Mouse (Mus musculus) cerebellum, adult 8-10 months (tissue): Measurements from ENCODE around the gene Rnls.

ENCODE experiments used
- DNase-seq: peaks from one replicate; pipeline ENCODE4 v3.0.0; 2022

The Rnls gene

DNA sequence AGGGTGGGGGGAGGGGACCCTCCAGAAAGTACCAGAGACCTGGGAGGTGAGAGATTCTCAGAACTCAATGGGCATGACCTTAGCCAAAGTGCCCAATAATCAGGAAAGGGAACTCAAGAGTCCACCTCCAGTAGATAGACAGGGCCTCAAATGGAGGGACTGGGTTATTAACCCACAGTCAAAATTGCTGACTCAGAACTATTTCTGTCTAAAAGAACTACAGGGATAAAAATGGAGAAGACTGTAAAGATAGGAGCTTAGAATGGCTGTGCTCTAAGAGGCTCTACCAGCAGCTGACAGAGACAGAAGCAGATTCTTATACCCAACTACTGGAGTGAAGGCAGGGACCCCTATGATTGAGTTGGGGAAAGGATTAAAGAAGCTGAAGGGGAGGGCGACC lies 132.9 kb downstream of the Rnls start:
- DNase-seq = no peak

DNA sequence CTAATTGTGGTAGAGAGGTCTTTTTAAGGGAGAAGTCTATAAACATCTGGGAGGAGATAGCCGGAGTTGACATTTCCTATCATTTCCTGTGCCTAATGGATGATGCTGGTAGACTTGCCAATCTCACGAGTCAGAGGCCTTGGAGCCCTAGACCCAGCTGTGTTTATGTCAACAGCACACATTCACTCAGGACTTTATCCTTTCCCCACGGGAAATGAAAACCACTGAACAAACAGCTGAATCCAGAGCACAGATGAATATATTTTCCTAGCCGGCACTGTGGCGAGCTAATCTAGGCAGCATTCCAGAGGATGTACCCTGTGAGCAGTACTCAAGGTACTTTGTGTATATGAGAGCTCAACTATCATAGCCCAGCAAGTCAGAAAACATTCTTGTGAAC lies 138.2 kb downstream of the Rnls start:
- no peak for DNase-seq

DNA sequence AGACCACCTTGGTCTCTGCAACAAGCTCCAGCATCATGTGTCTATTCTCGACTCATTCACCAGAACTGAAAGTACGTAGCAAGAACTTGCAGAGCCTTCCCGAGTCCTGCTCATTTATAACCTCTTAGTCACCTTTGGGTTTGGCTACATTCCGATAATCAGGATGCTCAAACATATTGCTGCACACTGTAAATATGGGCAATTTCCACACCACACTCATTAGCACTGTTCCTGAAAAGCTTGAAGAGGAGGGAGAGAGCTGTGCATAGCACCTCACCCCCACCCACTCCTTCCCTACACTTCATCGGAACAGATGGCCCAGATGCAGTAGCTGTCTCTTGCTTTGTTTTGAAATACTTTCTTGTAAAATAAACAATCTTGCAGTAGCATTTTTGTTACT lies 139.9 kb downstream of the Rnls start:
- no peak for DNase-seq

DNA sequence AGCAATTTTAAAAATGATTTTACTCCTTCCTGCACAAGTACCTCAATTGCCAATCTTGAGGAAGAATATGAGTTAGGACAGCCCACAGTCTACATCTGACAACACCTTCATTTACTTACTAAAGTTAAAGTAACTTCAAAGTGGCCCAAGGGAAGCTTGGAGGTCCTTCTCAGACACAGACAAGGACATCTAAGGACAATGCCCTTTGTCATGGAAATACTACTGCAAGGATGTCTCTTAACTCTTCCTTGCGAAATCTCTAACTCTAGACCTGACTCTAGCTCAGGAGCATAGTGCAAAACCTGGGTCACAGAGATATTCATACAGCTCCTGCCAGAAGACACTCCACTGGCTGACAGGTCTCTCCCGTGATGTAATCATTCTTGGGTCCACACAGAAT lies 147.9 kb downstream of the Rnls start:
- no peak for DNase-seq

DNA sequence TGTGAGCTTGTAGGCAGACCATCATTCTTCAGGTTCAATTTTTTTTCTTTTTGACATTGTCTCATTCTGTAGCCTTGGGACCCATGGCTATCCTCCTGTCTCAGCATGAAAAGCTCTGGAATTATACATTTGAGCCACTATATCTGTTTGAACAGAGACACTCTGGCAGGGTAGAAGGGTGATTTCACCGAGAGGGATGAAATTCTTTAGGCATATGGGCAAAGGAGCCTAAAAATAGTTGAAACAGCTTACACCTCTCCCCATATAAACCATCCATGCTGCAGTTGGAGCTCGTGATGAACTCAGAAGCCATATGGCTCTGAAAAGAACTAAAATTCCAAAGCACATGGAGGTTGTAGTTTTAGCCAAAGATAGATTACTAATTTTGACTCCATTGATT lies 151.7 kb downstream of the Rnls start:
- no peak for DNase-seq

DNA sequence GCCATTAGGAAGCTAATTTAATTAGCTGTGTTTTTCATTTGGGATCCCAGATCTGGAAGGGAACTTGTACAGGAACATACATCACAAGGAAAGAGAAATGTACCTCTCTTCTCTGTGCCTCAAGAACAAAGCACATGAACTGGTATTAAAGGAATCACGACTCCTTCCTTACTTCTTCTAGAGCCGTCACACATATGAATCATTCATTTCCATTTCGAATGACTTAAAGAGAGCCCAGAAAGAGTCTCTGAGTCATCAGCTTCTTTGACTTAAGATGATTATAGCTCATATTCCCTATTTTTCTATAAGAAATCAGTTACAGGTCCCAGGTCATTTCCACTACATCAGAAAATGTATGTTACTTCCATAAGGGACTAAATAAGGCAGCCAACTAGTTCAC lies 159.2 kb downstream of the Rnls start:
- no peak for DNase-seq

DNA sequence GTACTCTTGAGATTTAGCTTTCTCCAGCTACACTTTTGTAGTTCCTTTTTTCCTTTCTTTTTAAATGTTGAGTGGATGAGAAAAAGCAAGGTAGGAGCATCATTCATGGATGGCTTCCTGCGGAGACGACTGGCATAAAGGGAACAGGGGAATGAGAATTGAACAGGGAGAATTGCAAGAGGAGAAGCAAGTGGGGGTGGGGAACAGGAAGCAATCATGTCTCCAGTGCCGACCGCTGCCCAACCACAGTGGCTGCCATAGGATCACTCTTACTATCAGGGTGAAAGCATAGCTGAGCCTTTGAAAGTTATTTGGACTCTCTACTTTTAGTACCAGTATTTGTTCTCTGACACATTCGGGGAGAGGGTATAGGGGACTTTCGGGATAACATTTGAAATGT lies 160.8 kb downstream of the Rnls start:
- DNase-seq = no peak

DNA sequence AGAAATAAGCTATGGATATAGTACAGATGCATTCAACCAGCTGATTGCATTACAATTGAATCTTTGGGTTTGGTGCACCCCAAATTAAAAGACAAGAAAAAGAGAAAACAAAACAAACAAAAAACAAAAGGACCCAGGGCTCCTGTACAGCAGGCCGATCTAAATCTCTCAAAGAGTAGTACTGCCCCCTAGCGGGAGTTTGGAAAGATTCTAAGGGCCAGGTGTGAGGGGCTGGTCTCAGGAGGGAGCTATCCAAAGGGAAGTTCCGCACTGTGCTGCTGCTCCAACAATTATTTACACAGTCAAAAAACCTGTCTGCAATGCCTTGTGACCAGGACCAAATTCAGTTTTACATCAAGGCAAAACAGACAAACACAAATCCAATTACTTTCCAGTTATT lies 165.1 kb downstream of the Rnls start:
- peak; percentile 76 for DNase-seq

DNA sequence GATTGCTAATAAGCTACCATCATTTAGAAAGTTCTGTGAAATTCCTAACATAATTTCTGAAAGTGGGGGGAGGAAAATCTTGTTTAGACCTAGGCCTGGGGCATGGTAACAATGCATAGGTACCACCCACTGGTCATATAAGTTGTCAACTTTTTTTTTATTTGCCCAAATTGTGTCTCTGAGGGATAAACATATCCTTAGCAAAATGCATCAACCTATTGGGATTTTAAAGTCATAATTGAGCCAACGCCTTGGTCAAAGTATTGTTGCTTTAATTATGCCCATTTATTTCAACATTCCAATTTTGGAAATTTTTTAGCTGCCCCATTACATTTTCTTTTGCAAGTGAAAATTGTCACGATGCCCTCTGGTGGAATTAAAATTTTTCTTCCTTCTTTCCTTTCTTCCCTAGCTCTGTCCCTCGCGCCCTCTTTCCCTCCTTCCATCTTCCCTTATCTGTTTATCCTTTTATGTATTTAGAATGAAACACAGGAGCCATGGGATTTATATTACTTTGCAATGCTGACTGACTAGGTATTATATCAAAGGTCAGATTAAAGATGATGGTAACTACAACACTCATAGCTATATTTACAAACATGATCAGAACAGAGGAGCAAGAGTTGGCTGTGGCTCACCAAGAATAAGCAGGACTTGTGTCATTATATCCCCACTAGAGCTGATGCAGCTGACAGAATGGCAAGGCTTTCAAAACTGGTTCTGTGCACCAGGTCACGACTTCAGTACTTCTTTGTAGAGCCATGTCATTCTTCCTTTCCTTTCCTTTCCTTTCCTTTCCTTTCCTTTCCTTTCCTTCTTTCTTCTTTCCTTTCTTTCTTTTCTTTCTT lies 166.0 kb downstream of the Rnls start:
- peak; percentile 9 for DNase-seq

DNA sequence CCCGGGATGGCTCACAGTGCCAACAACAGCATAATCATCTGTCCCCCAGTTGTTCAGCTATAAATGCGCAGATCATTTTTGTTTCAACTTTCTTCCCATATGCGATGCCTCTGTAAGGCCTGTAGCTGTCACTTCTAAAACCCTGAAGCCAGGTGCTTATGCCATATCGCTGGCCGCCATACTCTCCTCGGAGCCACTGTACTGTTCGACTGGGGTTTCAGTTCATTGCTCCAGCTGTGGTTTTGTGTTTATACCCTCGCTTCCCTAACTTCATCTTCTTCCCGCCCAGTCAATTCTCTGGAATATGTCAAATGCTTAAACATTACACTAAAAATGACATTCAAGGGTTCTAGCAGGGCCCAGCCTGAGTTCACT lies 167.1 kb downstream of the Rnls start:
- no peak for DNase-seq

DNA sequence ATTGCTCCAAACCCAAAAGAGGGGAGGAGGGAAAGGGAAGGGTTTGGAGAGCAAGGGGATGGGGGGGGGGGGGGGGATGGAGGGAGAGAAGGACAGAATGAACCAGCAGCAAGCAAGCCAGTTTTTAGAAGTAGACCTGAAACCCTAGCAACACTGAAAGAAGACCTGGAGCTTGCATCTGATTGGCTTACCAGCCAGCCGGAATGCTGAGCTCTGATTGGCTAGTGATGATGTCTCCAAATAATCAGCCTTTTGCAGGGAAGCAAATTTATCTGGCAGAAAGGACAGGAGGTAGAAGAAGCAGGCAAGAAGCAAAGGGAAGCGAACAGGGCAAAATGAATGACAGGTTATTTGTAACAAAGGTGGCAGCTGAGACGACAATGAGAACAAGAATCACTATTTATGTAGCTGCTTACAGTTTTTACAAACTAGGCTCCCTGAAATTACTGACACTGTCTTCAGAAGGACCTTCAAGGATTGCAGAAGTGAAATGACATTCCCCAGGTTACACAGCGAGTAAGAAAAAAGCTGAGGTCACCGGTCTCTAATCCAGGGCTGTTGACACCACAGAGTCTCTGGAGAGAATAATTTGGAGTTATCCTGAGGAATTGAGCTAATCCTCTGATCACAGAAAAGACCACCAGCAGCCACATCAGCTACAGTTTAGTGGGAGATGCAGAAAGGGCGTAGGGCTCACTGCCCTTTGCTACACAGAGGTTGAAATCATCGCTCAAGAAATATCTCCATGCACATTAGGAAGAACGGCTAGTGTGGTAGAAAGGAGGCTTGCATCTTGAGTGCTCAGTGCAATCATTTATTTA lies 167.7 kb downstream of the Rnls start:
- peak; percentile 74 for DNase-seq

DNA sequence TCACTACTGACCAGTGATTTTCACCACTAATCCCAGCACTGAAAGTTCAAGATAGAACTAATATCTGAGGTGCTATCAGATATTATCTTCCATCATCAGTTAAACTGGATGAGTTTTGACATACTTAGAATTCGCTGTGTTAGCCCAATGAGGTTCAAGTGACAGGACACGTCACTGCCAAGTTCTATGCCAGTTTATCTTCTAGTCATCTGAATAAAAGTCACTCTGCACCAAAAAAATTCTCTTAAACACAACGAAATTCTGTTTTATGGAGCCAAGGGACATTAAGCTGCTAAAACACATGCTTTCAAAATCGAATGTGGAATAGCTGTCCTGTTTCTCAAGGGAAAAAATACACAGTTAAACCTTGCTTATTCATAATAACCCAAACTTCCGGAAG lies 168.3 kb downstream of the Rnls start:
- no peak for DNase-seq

DNA sequence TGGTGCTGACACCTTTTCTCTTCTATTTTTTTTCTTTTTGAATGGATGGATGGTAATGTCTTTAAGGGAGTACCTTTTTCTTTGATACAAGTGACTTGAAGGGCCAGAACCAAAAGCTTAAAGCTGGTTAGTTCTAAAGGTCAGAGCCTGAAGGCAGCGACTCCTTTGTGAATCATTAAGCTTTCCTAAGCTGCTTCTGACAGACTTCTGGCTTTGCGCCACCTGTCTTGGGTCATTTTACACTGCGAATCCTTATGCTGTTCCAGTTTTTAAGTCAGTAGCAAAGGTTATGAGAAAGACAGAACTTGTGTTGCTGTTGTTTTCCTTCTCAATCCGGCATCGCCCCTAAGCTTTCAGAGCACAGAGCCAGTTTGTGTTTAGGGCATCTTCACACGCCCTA lies 168.8 kb downstream of the Rnls start:
- peak; percentile 11 for DNase-seq

DNA sequence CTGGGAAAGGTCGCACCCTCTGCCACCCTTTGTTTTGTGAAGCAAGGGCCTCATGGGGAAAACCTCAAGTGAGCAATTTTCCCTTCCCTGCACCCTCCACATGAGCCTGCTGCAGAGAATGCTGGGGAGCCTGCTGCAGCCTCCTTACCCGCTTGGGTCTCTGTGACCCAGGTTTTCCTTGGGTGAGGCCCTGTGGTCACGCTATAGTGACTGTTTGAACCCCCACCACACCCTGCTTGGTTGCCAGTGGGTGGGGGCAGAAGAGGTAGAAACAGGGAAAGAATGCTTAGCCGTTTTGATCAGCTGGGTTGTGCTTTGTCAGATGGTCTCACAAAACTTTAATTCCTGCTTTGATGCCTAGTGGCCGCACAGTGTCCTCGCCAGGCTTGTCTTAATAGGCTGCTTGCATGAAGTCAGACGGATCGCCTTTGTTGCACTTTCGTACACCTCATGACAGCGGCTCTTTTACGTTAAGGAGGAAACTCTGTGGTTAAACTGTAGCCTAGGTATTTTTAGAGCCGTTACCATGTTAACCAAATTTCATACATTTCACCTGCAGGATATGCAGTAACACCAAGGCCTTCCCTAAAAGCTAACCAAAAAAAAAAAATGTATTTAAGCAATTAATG lies 169.4 kb downstream of the Rnls start:
- DNase-seq = no peak

DNA sequence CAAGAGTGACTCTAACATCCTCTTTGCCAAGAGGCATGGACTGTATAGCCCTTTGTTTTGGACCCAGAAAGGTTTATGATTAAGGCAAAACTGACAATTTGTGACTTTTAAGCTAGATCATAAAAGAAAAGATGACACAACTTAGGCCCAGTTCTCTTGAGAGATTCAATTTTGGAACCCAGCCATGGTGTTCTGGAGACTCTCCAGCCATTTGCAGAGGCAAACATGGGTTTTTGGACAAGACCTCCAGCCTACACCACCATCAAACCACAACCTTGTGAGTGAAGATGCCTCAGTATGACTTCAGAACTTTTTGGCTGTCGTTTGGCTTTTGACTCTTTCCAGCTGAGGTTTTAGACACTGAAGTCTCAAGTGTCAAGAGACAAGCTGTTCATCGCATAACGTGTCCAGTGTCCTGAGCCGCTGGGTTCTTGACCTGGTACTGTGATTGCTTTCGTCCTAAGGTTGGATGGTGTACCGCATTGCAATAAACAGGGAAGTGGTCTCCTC lies 174.2 kb downstream of the Rnls start:
- DNase-seq = no peak

DNA sequence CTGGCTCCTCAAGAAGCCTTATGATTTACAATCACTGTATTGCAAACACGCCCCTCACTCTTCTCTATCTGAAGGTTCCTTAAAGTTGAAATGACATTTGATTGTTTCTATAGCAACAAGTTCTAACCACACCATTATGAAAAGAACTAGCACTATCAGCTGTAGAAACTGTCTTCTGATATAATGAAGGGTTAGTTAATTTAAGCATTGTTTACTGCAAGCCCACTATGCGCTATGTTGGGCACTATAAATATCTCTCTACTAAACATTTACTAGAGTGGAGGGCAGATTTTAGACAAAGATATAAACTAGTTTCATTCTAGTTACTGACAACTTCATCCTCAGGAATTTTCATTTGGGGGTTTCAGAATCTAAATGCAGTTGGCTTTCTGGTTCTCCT lies 182.4 kb downstream of the Rnls start:
- no peak for DNase-seq

DNA sequence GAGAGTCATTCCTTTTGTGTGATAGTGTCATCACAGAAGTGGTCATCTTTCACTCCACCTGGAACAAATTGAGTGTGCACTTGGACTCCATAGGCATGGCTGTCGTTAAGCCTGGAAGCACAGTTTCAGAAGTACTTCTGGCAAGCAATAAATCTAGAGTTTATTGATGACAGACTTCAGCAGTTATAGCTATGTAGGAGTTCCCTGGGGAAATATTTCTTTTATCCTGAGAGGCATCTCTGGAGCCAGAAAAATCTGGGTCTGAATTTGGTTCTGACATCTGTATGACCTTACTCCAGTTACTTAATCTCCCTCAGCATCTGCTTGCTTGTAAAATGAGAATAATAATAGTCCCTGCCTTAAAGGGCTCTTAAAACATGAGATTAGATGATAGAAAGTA lies 184.1 kb downstream of the Rnls start:
- DNase-seq = no peak

DNA sequence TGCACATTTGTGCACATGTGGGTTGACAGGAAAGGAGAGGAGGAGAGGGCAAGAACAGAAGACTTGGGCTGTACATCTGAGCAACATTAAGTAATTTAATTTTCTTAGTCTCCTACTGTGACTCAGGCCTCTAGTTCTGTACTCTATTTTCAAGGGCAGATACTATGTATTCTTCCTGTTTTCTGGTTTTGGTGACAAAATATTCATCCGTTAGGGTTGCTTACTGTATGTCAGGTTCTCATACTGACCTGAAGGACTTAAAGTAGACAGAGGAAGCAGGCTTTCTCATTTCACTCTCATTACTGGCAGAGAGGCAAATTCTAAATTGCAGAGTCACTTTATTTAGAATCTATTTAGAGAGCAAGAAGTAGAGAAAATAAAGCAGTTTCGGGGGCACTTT lies 186.7 kb downstream of the Rnls start:
- no peak for DNase-seq

DNA sequence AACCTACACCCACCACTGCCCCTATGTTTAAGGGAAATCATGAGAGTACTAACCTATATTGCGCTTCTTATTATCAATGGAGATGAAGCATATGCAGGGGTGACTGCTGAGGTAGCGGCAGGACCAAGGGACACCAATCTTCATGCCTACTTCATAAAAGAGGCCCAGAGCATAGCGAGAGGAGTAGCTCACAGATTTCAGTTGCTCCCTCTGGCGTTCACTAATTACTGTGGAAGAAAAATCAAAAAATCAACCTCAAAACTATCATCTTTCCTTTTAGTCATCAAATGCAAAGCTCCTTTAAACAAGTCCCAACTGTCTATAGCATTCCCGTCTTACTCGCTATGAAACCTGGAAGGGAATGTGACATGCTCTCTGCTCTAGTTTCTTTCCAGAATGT lies 189.7 kb downstream of the Rnls start:
- DNase-seq = no peak

DNA sequence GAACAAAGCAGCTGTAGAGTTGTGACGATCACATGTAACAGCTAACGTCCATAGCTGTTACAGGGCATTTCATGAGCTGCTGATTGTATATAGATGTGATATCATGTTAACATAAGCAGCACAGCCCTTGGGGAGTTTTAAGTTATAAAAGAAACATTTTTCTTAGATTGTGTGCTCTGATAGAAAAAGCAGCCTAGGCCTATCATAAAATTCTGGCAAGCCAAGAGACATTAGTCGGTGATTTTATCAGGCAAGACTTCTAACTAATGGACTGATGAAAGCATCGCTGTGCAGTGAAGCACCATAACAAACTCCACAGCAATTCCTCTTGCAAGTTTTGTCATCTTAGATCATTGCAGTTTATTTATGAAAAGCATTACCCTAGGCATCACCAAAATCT lies 190.9 kb downstream of the Rnls start:
- no peak for DNase-seq

DNA sequence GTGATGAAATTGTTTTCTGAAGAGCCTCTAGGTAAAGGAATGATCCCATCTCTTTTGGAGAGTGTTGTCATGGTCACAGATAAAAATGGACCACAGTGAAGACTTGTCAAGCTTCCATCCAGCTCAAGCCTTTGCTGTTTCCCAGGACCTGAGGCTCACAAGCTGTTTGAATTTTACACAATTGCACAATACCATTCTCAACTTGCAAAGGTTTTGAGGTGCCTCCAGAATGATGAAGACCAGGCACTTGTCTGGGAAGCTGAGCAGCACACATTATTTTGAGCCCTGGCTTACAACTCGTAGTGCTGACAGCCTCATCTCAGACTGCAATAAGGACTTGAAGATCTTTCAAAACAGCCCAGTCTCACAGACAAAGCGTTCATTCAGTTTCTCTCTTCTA lies 200.0 kb downstream of the Rnls start:
- no peak for DNase-seq

DNA sequence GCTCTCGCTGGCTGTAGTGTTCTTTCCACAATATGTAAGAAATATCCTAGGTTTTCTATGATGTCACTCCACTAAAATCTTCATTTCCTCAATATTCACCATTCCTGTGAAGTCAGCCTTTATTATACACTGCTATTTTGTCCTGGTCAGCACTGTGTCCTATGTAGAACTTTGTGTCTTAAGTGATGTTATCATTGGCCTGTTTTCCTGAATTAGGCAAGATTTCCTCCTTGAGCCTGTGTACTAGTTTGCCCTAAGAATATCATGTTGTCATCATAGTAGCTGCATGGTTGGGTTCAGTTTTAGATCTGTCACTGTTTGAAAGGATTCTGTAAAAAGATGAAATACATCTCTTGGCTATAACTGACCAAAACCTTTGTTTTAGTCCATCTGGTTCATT lies 203.3 kb downstream of the Rnls start:
- no peak for DNase-seq

DNA sequence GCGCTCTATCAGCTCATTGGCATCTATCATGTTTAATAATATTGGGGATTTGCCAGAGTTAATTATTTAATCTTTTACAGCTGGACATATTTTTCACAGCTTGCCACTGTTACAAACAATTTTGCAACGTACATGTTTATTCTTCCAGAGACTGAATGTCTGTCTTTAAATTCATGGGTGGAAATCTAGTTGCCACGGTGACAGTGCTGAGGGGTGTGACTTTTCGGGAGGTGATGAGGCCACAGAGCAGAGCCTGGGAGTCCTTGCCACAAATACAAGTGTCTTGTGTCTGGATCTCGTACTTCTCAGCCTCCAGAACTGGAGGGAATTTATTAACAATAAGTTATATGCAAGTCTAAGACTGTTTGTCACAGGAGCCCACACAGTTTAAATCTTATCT lies 212.5 kb downstream of the Rnls start:
- DNase-seq = no peak

DNA sequence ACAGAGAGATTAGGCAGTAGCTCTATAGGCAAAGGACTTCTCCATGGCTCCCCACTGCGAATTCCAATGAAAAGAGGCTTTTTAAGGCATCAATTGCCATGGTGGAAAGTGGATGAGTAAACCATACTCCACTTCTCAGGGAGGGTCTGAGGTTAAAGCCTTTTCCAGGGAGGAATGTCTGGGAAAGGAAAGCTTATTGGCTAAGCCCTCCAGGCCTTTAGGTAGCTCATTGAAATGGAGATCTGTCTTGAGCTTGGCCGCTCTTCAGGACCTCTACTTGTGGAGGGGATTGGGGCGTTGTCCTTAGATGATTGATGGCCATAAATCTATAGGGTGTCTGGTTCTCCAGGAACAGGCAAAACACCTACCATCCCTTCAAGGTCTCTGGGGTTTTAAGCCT lies 213.2 kb downstream of the Rnls start:
- DNase-seq = no peak
